Mouse (Mus musculus): ENCODE measurements around the gene Wwox.
"Not testable (repeated sequence)": the region's sequence is repeated elsewhere in the genome, so short reads cannot be mapped to it uniquely, and the experiment has no call there.

The Wwox gene

DNA sequence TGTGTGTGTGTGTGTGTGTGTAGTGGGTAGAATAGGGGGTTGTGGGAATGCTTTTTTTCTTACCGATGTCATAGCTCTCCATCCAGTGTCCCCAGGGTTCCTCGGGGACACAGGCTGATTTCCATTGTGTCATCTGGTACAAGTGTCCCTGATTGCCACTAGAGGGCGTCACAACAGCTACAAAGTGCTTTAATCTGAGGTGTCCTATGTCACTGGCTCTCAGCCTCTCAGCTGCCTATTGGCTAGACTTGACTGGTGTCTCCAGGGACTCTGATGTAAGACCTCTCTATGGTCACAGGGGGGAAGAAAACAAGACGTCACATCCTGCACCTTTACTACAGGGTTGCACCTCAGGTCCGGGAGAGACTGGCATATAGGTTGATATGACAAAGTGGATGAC is 363.7 kb downstream of the Wwox start:
- no peak for DNase-seq (ENCODE audit: low read depth, low spot score)

DNA sequence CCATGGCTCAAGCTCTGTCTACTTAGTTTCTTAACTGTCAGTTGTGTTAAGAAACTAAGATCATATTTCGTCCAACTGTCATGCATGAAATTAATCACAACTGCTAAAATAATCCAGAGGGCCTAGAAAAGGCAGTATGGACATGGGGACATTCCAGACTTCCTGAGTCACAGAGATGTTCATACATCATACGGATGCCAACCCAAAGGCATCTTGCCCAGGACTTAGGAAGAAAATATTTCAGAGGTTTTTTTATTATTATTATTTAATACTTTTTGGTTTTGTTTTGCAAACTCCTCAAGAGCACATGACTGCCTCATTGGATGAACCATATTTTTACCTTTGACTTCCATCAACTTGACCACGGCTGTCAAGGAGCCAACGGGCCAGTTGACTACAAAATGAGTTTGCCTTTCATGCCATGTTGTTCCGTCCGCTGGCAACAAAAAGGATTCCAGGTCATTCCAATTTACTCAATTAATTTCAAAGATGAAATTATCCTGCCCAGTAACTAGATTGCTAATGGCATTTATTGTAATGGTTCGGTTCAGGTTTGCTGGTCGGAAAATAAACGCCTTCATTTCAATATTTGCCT is 367.5 kb downstream of the Wwox start:
- DNase-seq (ENCODE audit: low read depth, low spot score): no peak

DNA sequence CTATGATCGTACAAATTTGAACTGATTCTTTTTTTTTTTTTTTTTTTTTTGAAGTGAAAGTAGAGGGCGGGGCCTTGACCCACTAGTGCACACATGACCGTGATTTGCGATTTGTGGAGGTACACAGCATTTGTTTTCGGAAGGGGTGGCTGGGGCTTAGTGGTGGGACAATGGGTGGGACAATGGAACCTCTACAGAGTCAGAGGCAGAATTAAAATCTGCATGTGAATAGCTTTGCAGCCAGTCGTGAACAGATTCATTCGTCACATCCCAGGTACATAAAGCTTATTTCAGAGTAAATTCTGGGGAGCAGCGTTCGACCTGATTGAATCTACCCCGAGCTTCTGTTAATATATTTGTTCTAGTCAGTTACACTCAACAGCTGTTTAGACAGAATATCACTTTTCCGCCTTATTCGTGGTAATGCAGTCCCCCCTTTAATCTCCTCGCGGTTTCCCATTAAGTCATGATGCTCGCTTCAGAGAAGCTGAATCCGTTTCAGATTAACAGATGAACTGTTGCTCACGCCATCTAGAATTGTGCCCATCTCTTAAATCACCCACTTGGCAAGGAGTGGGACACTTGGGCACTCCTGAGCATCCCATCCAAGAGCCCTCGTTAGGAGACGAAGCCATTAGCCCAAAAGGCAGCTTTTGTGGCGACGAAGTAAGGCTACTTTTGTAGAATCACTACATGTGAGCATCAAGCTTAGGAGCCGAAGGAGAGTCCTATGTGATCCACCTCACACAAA is 368.4 kb downstream of the Wwox start:
- DNase-seq (ENCODE audit: low read depth, low spot score): no peak

DNA sequence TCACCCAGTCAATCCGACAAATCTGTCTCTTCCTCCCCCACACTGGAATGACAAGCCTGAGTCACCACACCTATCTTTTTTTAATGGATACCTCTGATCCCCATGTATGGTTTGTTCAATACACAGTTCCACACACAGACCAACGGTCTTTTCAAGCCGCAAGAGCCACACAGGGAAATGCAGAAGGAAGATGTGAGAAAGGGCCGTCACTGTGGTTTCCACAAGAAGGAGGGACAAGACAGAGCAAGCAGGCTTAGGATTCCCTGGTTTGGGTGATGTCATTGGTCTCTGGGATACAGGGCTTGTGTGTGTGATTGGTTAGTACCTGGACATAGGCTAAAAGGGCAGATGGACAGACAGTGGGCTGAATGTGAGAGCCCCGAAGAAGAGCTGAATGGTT is 371.0 kb downstream of the Wwox start:
- no peak for DNase-seq (ENCODE audit: low read depth, low spot score)

DNA sequence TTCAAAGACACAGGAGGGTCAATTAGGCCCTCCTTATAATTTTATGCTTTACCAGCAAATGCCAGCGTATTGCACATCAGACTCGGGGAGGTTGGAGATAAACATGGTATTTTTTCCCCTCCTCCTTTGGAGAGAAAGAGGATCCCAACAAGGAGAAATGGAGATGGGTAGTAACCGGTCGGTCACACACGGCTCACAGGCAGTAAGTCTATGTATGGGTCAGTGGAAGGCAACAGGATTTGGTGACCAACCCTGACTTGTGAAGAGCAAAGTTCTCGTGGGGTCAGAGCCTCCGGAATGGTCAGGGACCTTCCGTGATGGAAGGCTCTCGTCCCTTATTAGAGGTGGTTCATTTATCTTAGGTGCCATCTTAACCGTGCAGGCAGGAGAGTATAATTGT is 374.4 kb downstream of the Wwox start:
- DNase-seq (ENCODE audit: low read depth, low spot score): no peak

- no peak for DNase-seq (ENCODE audit: low read depth, low spot score)
These were observed 375.6 kb downstream of the Wwox start for GRCm38 (mm10) chr8:114814769-114815736.

- DNase-seq (ENCODE audit: low read depth, low spot score): no peak
These were observed 376.9 kb downstream of the Wwox start for GRCm38 (mm10) chr8:114816343-114816742.

DNA sequence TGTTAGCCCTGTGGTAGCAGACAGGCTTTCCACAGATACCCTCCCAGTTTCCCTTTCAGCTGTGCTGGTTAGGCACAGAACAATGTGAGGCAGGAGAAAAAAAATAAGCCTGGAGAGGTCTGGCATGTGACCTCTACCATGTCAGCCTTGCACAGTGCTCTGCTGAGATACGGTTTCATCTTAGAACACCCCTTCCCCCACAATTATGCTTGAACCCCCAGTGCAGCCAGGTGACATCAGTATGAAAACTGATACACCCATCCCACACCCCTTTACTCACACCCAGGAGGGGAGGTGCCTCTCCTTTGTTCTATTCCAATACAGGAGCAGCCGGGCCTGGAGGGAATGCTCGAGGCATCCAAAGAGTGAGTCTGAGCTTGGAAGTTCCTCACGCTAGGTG is 377.5 kb downstream of the Wwox start:
- DNase-seq (ENCODE audit: low read depth, low spot score): no peak

DNA sequence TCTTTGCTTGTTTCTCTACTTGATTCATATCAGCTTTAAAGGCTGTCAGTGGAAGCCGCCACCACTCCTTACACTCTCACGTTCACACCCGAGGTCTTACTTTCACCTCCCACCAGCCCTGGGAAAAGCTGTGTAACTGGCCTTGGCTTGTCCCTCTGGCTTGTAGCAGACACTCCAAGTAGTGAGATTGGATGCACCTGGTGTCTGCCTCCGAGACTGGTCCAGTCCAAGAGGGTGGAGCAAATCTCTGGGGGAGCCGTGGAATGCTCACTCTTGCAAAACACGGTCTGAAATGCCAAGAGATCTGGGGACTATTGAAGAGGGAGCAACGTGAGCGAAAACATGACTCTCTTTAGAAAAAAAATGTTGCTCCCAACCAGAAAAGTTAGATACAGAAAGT is 382.1 kb downstream of the Wwox start:
- no peak for DNase-seq (ENCODE audit: low read depth, low spot score)

DNA sequence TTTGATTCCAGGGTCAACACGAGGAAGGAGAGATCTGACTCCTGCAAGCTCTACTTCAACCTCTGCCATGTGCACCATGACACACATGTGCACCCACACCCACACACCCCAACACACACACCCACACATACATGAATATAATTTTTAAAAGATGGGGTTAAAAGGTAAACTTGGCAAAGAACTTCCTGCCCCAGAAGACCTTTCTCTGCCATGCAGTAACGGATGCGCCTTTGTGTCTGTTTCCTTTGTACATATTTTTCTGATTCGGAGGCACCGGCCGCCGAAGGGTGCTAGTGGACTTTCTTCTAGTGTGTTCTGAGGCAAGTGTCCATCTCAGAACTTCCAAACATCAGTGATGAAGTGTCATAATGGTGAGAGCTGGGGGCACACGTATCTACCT is 386.0 kb downstream of the Wwox start:
- no peak for DNase-seq (ENCODE audit: low read depth, low spot score)

GRCm38 (mm10) chr8:114826991-114827390 is 387.5 kb downstream of the Wwox start:
- DNase-seq (ENCODE audit: low read depth, low spot score): no peak

DNA sequence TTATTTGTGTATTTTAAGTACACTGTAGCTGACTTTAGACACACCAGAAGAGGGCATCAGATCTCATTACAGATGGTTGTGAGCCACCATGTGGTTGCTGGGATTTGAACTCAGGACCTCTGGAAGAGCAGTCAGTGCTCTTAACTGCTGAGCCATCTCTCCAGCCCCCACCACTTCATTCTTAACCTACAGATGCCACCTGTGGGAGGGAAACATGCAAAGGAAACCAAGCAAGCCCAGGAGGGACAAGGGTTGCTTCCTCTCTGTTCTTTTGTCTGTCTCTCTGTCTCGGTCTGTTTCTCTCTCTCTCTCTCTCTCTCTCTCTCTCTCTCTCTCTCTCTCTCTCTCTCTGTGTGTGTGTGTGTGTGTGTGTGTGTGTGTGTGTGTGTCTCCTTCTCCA is 388.4 kb downstream of the Wwox start:
- DNase-seq (ENCODE audit: low read depth, low spot score): not testable (repeated sequence)

- DNase-seq (ENCODE audit: low read depth, low spot score): no peak
These were observed 392.1 kb downstream of the Wwox start for GRCm38 (mm10) chr8:114831595-114831994.

DNA sequence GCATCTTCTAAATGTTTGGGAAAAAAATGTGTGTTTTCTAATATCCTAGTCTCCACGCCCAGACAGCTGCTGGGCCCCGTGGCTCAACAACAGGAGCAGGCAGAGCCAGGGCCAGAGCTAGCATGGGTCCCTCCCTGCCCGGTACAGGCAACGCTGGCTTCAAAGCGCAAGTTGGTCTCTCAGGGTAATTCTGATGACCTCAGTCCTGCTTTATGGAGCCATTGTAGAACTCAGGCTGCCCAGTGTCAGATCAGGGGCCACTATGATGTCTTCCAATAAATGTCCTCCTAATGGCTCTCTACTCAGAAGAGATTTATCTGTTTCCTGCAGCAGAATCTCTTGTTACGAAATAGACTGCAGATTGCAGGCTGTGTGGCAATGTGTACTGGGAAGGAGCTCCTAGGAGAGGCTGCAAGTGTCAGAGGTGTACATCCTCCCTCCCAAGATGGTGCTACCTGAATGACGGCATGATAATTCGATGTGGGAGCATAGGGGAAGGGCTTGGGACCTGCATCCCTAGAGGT is 392.9 kb downstream of the Wwox start:
- no peak for DNase-seq (ENCODE audit: low read depth, low spot score)

GRCm38 (mm10) chr8:114834730-114835129 is 395.3 kb downstream of the Wwox start:
- DNase-seq (ENCODE audit: low read depth, low spot score): no peak

- DNase-seq (ENCODE audit: low read depth, low spot score): no peak
These were observed 400.5 kb downstream of the Wwox start for GRCm38 (mm10) chr8:114839998-114840397.

- no peak for DNase-seq (ENCODE audit: low read depth, low spot score)
These were observed 408.2 kb downstream of the Wwox start for GRCm38 (mm10) chr8:114847666-114848065.

DNA sequence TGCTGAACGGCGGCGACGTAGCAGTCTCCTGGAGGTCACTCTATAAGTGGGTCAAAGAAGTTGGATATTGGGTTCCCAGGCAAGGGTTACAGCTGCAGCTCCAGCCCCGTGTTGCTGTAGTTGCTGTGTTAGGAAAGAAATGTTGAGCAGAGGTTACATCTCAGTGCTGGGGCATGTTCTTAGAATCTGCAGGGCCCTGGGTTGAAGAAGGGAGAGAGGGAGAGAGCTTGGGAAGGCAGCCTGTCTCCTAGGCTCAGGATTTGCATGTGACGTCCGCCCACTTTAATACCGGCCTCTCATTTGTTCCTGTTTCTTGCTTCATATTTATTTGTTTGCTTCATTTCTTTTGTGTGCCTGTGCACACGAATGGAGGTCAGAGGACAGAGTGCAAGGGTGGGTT is 410.0 kb downstream of the Wwox start:
- no peak for DNase-seq (ENCODE audit: low read depth, low spot score)

GRCm38 (mm10) chr8:114850014-114850870 is 410.8 kb downstream of the Wwox start:
- DNase-seq (ENCODE audit: low read depth, low spot score): peak; percentile 18

- DNase-seq (ENCODE audit: low read depth, low spot score): no peak
These were observed 414.3 kb downstream of the Wwox start for GRCm38 (mm10) chr8:114853765-114854164.

DNA sequence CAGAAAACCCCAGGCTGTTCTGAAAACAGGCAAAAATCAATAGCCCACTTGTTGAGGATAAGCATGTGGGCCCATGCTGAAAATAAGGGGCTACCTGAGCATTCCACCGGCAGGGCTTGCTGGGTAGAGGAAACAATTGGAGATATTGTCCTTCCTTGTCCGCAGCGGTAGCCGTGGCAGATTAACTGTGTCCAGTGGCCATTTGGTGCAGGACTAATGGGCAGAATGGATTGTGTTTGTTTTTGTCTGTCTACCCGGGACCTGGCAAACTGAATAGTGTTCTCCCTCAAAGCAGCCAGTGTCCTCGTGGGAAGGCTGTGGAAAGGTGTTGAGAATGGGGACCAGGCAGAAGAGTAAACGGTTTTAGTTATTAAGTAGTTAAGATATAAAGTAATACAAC is 416.4 kb downstream of the Wwox start:
- DNase-seq (ENCODE audit: low read depth, low spot score): no peak

Measured in WW6 (cell line).